Mouse (Mus musculus) mesoderm, embryonic 11.5 days (tissue): ENCODE results near the gene Rbm8a2.
A peak's percentile ranks its signal among the peaks of the same experiment; 100 is the strongest.
"Not testable (repeated sequence)": the region's sequence is repeated elsewhere in the genome, so short reads cannot be mapped to it uniquely, and the experiment has no call there.

Source experiments
- DNase-seq: peaks from one replicate; pipeline ENCODE4 v3.0.0-alpha.2; 2012; ENCODE audit warnings: low read depth, low spot score

Rbm8a2 gene

DNA sequence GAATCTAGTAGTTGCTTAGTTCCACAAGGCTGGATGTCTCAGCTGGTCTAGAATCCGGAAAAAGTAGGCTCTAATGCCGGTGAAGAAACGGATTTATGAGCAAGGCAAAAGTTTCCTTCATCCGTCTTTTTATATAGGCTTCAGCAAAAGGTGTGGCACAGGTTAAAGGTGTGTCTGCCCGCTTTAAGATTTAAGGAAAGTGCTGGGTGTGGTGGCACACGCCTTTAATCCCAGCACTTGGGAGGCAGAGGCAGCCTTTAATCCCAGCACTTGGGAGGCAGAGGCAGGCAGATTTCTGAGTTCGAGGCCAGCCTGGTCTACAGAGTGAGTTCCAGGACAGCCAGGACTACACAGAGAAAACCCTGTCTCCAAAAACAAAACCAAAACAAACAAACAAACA, at the start of gene Rbm8a2:
Gene Rbm8a2, minus strand, starts transcription at position 101 of the 400 bp plus-strand sequence.
- DNase-seq: not testable (repeated sequence)

DNA sequence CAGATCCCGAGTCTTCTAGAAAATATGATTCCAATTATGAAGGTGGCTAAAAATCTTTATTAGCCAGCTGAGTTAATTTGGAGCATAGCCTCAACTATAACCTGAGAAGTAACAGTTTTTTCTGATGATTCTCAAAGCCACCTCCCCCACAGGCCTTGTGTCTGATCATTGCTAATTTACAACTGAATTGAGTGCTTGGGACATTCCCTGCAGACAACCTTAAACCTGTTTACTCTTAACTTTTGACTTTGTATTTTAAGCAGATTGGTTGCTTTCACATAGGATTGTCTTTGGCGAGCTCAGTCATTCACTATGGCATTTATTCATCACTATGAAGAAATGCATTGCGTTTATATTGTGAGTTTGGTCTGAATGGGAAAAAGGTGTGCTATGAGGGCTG, 49.5 kb upstream of the Rbm8a2 start:
- no peak for DNase-seq

DNA sequence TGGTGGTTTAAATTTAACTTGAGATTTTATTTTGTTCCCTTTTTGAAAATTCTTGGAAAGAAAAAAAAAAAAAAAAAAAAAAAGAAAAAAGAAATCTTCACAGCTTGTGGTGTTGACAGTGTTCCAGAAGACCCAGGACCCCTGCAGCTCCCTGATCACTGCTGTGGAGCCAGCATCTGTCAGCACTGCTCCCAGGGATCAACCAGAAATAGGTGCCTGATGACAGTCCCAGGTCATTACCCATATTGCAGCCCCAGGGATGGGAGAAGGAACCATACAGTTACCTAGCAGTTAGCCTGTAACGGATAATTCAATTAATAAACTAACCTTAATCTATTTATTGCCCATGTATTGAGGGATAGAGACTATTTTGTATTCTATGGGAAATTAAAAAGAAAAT, 45.6 kb upstream of the Rbm8a2 start:
- DNase-seq: no peak

DNA sequence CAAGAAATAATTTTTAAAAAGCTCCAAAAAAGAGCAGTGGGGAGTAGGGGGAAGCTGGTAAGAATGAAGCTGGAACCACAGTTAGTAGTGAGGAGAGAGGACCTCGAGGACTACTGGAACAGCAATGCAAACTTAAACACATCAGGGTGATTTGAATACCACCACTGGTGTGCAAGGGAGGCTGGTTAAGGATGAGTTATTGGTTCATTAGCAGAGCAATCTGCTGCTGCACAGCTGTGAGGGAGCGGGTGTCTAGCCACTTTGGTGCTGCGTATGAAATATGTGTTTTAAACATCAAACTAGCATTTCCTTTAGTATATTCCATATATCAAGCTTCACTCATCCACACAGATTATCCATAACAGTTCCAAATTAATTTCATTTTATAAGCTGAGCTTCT, 39.6 kb upstream of the Rbm8a2 start:
- no peak for DNase-seq

DNA sequence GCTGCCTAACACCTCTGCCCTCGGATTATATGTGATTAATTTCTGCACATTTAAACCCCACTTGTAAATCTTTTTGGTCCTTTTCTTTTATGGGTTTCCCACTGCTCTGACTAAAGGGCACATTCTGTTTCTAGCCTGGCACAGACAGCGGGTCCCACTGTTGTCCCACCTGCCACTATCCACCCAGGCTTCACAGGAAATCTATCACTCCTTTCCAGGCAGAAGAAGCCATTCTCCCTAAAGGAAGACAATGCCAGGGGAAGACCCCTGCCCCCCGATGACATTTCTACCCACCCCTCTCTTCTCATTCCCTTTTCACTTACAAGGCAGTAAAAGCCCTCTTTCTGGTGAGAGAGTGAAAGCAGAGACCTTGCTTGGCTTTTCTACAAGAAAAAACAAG, 37.2 kb upstream of the Rbm8a2 start:
- no peak for DNase-seq

DNA sequence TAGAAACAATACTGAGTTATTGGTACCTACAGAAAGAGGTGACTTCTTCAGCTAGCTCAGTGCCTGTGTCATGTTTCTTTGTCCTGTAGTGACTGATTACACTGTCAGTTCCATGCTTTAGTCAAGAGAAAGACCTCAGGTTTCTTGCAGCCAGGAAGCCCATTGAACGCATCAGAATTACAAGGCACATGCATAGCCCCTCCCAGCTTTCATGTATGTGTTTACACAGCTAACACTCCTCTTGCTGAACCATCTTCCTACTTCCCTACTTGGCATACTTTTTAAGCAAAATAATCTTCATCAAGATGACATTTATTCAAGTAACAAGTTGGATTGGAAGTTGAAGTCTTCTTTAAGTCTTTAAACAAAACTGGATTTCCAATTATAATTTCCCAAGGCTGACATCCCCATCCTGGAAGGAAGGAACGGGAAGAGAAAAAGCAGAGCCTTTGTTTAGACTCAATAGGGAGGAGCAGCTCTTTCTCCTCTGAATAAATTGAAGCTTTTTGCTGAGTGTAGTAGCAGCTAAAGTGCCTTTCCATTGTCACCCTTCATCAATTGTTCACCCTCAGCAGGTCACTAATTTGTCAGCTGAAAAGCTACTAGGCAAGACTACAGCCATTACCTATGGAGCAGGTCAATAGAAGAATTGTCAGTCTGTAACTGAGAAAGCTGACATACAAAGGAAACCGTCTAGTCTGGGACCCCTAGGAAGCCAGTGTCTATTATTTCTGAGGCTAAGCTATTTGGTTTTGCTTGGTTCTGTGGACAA, 34.8 kb upstream of the Rbm8a2 start:
- peak; percentile 32 for DNase-seq

DNA sequence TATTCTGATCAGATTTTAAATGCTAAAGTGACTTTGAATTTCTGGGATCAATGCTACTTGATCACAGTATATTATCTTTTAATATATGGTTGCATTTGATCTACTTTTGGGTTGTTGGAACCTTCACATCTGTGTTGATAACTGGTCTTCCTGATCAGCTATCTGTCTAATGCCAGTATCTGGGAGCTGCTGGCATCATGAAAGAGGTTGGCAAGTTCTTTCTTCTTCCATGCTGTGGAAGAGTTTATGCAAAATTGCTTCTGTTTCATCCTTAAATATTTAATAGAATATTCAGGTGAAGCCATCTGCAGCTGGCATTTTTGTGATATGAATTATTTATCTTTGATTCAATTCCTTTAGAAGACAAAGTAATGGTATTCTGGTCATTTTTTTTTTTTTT, 32.6 kb upstream of the Rbm8a2 start:
- no peak for DNase-seq

DNA sequence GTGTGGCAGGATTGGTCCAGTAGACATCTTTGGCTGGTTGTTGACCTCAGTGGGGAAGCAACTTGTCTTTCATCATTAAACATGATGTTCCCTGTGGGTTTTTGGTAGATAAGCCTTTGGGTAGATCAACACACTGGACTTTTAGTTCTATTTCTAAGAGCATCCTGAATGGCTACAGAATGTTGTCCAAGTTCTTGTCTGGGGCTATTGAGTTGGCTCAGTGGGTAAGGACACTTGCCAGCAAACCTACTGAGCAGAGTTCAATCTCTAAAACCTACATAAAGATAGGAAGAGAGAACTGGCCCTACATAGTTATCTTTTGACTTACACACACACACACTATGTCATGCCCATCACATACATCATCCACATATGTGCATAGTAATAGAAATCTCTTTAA, 32.2 kb upstream of the Rbm8a2 start:
- DNase-seq: no peak

DNA sequence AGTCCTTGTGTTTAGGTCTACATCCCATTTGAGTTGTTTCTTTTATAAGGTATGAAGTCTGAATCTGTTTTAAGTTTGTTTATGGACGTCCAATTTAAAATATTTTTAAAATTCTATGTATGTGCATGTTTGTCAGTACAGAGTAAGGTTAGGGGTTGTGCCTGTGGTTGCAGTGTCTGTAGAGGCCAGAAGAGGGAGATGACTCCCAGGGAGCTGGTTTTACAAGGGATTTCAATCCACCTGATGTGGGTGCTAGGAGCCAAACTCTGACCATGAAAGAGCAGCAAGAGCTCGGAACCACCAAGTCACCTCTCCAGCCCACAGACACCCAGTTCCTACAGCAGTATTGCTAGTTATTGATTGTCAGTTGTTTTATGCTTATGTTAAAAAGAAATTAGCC, 29.5 kb upstream of the Rbm8a2 start:
- no peak for DNase-seq

DNA sequence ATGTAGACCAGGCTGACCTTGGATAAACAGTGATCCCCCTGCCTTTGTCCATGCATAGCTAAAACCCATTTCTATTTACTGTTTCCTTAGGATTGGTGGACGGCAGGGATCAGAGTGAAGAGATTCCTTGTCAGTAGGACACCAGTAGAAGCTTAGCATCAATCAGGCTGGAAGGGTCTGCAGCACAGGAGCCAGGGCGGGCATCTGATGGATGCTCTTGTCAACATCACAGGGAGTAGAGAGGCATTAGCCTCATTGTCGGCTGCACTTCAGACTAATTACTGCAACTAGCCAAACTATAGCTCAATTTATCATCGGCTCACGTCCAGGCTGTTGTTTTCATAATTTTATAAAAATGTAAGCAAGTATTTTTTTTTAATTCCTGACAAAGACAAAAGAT, 21.7 kb upstream of the Rbm8a2 start:
- no peak for DNase-seq

DNA sequence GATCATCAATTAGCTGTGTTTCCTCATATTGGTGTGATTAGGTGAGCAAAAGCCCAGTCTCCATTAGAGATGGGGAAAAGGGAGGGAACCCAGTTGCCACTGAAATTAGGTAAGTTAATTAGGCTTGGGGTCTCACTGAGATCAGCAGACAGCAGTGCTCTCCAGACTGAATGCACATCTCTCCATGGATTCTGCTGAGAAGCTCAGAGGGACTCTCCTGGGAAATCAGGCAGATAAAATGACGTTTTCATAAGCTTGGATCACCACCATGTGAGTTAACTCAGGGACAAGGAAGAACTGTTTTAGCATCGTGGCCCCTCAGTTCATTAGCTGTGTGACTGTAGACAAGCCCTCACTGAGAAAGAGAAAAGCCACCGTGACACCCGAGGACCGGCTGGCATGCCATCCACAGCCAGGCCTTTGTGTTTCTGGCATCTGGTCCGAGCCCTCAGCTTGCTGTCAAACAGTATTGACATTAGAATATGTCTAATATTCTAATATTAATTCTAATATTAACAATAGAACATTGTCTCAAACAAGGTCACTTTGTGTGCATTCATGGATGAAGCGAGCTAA, 18.2 kb upstream of the Rbm8a2 start:
- no peak for DNase-seq

DNA sequence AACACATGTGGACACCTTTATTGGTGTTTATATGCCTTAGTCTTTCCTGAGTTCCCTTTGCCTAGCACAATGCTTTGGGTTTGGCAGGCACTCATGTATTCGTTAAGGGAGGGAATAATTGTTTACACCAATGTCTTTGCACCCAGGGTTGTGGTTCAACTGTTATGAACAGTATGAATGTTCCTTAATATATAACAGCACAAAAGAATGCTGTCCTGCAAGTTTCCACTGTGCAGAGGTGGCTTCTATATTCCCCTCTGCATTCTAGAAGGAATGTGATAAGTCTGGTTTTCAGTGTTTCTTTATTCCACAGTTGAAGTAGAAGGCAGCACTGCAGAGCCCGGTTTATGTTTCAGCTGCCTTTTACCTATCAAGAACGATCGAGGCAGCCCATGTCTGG, 10.0 kb upstream of the Rbm8a2 start:
- no peak for DNase-seq

DNA sequence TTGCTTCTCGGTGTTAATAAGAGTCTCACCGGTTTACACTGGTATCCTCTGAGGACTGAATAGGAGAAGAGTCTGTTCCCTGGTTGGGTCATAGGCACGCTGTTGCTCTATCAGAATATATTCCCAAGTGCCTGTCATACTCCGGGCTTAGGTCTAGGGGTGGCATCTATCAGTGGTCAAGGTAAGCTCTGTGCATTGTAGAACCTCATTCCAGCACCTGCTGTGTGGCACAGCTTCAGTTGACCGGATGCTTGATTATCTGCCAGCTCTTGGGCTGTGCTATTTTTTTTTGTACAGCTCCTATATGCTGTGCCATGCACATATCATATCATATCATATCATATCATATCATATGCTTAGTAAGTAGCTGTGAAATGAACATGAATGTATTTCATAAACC, 9.5 kb upstream of the Rbm8a2 start:
- DNase-seq: no peak

DNA sequence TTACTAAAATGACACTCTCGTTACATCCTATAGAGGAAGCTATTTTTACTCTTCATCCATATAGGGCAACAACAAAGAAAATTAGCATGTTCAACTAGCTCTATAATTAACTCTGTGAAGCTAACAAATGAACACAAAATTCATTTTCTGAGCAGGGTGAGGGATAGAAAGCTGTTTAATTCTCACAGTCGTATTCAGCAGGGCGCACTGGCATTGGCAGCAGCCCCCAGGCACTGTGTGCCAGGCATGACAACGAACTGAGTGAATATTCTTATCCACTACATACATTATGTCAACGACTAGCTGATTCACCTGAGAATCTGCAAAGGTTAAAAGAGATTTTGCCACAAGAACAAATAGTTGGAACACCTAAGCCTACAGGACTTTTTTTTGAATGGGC, 8.2 kb downstream of the Rbm8a2 start:
- no peak for DNase-seq

DNA sequence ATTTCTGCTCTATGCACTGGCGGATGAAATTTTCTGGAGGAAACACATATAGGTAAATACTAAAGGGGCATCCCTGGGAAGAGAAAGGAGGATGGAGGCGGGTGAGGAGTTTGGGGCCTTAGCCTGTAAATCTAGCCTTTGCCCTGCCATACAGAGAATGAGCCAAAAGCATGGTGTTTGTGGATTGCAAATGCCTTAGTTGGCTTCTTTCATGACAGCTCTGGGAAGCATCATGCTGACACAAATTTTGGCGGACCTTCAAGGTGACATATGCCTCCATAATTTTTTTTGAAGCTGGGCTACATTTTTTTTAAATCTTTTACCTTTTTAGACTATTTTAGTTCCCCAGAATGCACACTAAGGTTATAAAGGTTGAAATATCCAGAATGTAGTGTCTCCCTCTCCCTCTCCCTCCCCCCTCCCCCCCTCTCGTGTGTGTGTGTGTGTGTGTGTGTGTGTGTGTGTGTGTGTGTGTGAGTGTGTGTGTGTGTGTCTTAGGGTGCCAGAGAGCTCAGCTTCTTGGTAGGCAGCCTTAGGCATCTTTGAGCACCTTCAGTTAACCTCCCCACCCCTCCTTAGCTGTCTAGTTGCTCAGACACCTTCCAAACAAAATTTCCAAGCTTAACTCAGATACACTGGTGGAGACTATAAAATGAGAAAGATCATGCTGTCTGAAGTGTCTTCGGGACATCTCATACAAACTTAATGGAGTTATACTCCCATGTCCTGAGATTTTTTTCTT, 11.7 kb downstream of the Rbm8a2 start:
- DNase-seq: no peak

DNA sequence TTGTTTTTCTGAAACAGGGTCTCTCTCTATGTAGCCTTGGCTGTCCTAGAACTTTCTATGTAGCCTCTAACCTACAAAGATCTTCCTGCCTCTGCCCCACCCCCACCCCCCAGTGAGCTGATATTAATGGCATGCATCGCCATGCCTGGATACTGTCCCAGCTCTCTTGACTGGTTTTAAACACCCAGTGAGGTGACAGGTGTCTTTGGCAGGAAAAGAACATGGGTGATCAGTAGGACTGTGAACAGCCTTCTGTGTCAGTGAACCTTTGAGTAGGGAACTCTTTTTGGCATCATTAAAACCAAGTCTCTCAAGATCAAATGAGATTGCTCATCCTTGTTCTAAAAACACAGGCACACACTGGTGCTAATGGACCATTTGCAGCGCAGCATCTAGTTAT, 17.1 kb downstream of the Rbm8a2 start:
- DNase-seq: no peak

DNA sequence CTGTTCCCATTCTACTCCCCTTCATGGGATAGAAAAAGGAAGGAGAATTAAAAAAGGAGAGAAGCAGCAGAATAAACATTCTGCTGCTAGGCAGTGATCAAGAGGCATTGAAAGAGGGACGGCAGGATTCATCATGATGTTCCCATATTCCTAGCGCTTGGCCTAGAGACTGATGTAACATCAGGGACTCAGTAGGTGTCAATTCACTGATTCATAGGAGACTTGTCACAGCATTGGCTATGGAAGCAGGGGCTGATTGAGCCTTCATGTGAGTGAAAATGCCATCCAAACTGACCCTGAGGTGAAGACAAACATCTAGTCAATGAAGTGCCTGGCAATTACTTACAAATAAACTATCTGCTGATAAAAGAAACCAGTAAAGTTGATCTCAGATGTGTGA, 28.1 kb downstream of the Rbm8a2 start:
- DNase-seq: no peak

DNA sequence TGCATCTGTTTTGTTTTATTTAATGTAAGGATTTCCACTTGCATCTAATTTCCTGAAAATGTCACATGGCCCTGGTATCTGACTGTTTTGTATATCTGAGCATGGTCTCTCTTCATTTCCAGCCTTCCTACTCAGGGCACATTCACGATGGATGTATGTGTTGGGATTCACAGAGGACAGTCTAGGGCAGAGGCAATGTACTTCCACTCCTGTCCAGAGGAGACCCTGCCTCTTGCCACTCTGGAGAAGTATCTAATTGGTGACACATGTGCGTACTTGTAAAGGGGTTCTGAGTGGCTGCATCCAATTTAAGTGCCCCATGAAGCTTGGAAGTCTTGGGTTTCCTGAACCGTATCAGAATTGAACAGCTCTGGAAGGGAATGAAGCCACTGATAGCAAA, 28.5 kb downstream of the Rbm8a2 start:
- no peak for DNase-seq

DNA sequence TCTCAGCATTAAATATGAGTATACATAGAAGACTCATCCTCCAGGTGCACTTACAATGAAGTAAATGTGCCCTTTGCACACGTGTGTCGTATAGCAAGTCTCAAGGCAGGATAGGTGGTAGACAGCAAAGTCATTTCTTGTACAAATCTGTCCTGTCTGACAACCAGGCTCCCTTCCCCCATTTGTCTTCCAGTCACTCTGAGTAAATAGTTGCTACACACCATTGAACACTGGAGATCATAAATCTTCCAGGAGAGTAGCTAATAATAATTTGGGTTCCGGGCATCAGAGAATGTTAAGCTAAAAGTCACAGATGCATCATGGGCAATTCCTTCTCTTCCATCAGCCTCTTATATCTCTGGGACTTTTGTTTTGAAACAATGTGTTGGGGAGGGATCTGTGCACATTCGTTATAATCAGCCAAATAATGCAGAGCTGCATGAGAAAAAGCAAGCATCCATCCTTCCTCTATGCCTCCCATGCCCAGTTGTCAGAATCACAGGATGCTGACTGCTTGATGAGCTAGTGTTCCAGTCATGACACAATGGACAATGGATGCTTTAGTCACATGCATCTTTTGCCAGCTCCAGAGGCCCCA, 32.1 kb downstream of the Rbm8a2 start:
- no peak for DNase-seq

DNA sequence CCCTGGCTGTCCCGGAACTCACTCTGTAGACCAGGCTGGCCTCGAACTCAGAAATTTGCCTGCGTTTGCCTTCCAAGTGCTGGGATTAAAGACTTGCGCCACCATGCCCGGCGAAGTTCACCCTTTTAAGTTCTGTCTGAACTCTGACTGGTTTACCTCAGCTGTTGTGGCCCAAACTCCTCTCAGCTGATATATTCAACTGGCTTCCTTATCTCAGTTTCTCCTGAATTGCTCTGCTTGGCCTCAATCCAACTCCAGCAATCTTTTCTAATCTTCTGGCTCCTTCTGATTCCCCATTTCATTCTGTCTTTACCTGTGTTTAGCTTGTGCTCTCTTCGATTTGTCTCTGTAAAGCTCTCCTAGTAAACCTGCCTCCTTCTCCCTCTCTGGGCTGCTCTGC, 35.7 kb downstream of the Rbm8a2 start:
- DNase-seq: no peak

DNA sequence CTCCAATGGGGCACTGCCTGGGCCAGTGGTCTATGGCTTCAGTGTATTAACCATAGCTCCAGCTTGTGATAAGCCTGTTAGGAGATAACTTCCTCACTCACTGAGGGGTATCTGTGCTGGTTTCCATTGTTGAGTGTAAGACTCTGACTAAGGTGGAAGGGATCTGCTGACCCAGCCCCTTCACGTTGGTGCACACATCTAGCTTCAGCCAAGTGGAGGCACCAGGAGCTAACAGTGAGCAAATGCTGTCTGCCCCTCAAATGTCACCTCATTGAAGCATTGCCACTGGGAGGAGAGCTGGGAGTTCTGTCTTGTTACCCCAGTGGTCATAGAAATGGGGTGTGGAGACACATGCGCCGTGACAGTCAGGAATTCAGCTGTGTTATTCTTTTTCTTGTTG, 40.2 kb downstream of the Rbm8a2 start:
- DNase-seq: no peak

DNA sequence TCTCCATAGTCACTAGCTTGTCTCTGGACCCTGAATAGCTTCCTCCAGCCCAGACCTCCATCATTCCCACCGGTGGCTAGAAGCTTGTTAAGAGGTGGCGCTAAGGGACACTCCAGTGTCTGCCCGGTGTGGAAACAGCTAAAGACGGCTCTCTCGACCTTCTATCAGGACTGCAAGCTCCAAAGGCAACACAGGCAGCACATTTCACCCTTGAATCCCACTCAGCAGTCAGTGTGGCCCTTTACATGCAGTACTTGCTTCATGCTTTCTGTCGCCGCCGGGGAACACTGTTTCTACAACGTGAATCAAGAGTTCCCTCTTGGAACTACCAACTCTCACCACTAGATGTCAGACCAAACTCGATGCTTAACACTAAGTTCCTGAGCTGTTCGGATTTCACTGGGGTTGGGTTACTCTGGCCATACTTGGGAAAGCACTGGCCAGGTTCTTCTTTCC, 42.6 kb downstream of the Rbm8a2 start:
- DNase-seq: peak; percentile 87

DNA sequence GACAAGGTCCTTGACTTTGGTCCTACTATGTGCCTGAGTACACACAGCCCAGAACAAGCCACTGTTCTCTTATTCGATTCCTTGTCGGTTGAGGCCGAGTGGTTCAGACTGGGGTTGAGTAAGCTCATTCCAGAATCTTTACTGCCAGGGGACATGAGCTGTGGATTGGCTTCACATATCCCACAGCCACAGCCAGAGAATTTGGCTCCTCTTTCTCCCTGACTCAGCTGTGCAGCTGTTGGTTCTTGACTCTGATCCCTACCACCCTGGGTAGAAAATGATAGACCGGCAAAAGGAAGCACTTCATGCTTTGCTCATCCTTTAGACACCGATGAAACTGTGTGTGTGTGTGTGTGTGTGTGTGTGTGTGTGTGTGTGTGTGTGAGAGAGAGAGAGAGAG, 47.5 kb downstream of the Rbm8a2 start:
- DNase-seq: no peak
